Mouse (Mus musculus): ENCODE measurements around the gene Rnft2.
A peak's percentile ranks its signal among the peaks of the same experiment; 100 is the strongest.

The Rnft2 gene

DNA sequence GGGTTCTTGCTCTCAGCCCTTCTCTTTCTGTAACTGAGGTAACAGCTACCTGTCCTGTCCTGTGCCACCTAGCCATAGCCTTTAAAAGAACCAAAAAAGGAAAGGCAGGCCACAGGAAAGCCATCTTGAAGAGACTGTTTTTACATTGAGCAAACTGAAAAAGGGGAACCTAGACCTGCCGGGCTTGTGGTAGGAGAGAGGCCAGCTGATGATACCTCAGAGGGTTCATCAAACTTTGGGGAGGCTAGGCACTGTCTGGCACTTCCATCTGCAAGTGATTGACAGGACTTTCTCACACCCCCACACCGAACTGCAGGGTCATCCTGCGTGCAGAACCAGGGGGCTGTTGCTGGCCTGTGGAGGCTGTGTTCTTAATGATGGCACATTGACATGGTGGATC lies 8.6 kb upstream of the Rnft2 start:
- DNase-seq (ENCODE audit: low spot score in 2 of 2): no peak

DNA sequence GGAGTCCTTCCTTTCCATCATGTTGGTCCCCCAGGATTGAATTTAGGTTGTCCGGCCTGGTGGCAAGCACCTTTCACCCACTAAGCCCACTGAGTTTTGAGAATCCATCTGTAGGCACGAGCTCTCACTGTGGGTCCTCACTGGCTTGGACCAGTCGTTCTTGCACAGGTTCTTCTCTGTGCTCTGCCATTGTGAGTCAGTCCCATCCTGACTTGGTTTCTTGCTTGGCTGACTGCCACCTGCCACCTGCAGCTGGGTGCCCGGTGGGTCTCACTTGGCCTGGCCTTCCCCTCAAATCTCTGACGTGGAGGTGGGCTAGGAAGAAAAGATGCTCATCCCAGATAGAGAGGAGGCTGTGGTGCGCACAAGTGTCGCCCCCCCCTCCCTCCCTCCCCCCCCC lies 6.1 kb upstream of the Rnft2 start:
- no peak for DNase-seq (ENCODE audit: low spot score in 2 of 2)

DNA sequence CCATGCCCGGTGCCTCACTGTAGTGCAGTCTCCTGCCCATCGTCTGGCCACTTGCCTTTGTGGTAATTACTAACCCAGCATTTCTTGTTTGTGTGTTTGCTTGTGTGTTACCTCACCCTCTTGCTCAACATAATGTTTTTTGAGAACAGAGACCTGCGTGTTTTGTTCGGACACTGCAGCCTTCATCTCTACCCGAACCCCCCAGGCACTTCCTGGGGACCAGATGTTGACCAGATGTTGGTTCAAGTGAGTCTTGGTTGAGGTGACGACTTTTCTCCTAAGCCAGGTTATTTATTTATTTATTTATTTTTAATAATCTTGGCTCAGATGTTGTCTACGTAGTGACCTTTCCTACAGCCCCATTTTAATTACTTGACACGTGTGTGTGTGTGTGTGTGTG lies 2.5 kb upstream of the Rnft2 start:
- no peak for DNase-seq (ENCODE audit: low spot score in 2 of 2)

DNA sequence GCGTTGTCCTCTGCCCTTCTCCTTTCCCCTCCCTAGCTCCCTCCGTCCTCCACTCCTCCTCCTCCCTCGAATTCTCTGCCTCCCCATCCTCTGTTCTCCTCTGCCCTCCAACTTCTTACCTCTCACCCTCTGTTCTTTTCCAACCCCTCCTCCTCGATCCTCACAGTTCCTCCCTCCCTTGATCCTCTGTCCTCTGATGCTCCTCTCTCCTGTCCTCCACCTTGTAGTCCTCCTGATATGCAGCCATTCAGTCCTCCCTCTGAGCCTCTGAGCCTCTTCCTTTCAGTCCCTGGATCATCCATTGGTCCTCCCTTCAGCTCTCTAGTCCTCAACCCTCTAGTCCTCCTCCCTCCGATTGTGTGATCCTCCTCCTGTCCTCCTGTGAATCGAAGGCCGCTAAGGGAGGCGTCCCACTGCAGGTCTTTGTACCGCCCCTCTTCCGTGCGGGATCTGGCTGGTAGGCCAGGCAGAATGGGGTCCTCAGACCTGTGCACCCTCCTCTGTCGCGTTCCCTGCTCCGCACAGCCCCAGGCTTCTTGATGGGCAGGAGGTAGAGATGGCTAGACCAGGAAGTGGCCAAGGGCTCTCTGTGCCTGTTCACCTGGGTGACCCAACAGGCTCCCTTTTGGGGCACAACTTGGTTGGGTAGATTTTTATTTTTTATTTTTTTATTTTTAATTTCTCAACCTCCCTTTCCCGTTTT lies 841 bp upstream of the Rnft2 start:
- no peak for DNase-seq (ENCODE audit: low spot score in 2 of 2)

DNA sequence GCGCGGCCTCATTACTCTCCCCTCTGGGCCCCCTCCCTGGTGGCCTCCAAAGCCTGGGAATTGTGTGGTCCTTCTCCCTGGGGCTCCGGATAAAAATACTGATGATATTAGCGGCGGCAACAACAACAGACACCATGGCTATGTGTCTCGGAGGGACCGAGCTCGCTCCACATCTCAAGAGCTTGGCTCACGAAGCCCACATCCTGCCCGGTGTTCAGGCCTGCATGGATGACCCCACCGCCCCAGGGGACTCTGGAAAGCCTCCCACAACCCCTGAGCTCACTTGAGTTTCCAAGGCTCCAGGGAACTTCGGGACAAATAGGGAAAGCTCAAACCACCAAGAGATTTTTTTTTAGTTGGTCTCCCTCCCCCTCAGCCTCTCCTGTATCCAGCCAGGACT lies 5.2 kb downstream of the Rnft2 start:
- DNase-seq (ENCODE audit: low spot score in 2 of 2): no peak

DNA sequence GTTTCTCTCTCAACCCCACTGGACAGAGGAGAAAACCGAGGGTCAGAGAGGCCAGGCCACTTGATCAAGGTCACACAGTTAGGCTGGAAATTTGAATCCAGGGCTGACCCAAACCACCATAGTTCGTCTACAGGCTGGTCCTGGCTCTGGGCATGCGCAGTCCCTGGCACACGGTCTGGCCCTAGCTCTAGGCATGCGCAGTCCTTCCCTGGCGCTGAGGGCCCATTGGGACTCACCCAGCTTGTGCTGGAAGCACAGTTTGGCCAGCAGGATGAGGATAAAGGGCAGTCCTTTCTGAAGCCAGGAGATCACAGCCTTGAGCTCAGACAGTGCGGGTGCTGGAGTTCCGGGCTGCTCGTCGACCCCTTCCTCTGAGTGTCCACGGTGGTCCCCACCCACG lies 8.0 kb downstream of the Rnft2 start:
- no peak for DNase-seq (ENCODE audit: low spot score in 2 of 2)

DNA sequence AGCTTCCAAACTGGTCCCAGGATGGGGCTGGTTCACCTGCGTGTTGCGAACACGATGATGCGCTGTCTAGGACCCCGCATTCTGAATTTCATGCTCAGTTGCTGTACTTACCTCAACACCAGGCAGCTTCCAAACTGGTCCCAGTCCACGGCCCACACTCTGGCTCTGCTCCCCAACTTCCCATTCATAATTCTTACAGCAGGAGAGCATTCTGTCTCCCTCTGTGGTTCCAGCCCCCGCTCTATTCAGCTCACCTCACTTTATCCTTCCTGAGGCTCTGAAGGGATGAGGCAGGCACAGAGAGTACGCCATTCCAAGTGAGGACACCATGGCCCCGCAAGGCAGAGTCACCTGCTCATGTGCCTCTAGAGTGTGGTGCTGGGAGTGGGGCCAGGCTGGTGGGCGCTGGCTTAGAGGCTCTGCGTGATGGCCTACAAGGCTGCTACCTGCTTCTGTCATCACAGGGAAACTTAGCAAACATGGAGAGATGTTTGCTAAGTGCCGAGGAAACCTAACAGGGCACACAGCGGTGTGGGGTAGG lies 14.8 kb downstream of the Rnft2 start:
- no peak for DNase-seq (ENCODE audit: low spot score in 2 of 2)

DNA sequence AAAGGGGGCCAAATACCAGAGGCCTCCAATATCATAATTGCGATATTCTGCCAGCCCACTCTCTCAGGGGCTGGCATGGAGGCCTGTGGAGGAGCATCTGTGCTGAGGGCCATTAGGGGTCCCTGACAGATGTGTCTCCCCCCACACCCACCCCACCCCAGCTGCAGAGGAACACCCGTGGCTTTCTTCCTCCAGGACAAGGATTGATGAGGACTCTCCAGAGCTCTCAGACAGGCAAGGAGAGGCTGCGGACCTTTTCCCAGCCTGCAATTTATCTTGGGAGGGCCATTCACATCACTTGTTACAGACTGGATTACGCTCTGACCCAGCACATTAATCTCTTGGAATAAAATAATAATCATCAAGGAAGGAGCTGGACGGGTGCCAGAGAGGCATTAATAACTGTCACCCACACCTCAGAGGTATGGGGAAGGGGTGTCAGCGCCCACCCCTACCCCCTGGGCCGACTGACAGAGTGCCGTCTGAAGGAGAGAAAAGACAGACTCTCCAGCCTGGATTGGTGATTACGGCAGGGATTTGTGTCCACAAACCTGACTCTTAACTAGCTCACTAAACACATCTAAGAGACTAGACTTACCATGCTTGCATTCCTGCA lies 21.7 kb downstream of the Rnft2 start:
- DNase-seq (ENCODE audit: low spot score in 2 of 2): no peak

DNA sequence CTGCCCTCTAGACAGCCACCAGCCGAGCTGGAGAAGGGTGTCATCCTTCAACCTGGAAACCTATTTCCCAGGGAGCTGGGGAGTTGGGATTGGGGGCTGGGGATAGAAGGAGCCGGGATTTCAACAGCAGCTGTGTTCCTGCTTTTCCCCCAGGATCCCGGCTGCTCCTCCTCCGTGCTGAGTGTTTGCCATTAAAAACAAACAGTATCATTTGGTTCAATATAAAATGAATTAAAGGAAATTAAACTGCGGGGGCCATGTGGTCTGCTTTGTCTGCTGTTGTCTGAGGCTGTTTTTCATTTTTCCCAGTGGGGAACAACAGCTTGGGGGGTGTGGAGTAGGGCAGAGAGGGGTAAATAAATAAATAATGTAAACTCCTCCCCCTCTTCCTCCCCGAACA lies 27.5 kb downstream of the Rnft2 start:
- DNase-seq (ENCODE audit: low spot score in 2 of 2): no peak

DNA sequence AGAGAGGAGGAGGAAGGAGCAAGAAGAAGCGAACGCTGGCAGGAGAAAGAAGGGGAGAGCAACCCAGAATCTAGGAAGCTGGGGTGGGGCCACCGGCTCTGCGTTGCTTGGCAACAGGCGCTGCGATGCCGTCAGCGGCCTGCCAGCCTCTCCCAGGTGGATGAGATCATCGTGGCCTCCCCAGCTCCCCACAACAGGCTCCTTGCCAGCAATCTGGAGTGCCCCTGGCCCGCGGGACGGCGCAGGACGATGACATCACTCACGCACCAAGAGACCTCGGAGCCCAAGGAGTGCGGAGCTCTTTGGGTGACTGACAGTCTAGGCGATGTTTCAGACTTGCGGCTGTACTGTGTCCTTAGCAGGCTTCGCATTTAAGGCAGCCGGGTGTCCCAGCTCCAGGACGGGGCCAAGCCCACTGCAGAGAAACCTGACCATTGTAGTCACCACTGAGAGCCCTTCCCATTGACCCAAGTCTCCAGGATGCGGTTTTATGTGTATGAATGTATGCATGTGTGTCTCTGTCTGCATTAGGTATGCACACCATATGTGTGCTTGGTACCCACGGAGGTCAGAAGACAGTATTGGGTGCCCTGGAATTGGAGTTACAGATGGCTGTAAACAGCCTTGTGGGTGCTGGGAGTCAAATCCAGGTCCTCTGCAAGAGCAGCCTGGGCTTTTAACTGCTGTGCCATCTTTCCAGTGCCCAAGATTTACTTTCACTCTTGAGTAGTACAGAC lies 30.3 kb downstream of the Rnft2 start:
- DNase-seq (ENCODE audit: low spot score in 2 of 2): peak; percentile 67 to 83

DNA sequence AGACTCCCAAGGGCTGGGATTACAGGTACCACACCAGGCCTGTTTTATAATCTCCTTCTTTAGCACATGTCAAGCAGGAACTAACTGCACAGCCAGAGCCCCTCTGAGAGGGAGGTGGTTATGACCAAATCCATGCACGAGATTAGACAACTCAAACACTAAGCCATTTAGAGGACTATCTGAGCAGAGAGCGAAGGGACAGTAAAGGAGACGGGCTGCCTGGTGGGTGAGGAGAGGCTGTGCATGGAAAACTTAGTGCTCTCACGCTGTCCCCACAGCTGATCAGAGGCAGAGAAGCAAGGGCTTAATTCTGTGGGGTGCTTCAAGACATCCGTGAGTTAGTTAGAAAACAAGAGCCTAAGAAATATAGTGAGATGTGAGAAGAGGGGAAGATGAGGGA lies 30.9 kb downstream of the Rnft2 start:
- no peak for DNase-seq (ENCODE audit: low spot score in 2 of 2)

DNA sequence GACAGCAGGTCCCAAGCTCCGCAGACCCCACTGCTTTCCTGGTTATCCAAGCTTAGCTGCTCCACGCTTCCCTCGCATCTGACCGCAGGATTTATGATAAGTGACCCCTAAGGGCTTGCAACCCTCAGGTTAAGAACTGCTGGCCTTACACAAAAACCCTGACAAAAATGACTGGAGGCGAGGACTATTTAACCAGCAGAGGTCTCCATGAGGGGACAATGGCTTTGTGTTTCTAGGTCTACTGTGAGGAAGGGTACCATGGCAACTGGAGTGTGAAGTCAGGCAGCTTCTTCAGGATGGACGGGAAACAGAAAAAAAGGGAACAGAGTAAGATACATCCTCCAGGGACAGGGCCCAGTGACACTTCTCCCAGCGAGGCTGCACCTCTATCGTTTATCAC lies 39.1 kb downstream of the Rnft2 start:
- no peak for DNase-seq (ENCODE audit: low spot score in 2 of 2)

DNA sequence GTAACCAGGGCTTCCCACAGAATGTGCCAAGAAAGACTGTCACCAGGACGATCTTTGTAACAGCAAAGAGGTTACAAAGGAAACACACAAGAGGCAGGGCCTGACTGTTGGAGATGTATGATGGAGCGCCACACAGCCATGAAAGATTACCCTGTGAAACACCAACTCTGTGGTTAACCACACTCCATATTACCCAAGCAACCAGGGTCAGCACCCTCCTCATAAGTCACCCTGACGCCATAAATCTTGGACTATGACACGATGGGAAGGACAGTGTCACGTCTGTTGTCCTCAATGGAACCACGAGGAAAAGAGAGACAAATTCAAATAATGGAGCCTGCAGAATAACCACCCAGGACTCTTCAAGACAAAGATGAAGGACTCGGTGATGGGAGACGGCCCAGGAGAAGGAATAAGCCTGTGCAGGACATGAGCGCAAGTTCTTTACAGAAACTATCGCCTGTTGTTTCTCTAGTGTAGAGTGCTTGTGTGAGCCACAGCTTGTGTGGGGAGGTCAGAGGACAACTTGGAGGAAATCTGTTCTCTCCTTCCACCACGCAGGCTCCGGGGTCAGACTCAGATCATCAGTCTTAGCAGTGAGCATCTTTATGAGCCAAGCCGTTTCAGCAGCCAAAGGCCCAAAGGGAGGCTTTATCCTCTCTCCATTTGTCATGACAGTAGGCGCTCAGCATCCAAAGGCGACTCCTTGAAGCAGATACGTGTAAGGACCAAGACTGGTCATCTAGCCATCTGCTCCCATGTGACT lies 40.1 kb downstream of the Rnft2 start:
- no peak for DNase-seq (ENCODE audit: low spot score in 2 of 2)

DNA sequence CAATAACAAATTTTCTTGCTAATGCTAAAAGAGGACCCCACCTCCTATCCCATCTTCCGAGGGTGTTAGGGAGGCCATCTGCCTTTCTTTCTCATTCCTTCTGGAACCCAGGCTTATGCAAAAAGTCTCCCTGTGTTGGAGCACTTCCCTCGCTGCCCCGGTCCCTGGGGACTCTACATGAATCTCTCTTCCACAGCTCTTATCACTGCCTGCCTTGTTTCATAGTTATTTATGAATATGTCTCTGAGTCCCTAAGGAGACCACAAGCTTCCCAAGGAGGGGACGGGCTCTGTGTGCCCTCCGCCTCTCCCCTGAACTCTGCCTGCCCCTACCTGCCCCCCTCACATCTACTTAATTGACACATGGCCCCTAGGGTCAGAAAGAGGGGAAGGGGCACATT lies 45.2 kb downstream of the Rnft2 start:
- DNase-seq (ENCODE audit: low spot score in 2 of 2): no peak

DNA sequence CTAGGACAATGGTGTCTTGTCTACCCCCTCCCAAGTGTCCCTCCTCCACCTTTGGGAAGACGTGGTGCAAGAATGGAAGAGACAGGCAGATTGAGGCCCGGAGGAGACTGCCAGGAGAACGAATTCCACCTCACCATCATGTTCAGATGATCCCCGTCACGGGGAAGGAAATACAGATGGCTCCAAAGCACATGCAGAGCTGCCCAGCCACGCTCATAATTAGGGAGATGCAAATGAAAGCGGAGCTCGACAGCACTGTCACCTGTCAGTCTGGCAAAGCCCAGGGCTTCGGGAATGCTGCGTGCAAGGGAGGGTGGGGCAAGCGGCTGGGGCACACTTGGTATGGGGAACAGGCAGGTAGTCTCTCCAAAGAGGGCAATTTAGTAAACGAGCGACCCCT lies 47.5 kb downstream of the Rnft2 start:
- DNase-seq (ENCODE audit: low spot score in 2 of 2): no peak

DNA sequence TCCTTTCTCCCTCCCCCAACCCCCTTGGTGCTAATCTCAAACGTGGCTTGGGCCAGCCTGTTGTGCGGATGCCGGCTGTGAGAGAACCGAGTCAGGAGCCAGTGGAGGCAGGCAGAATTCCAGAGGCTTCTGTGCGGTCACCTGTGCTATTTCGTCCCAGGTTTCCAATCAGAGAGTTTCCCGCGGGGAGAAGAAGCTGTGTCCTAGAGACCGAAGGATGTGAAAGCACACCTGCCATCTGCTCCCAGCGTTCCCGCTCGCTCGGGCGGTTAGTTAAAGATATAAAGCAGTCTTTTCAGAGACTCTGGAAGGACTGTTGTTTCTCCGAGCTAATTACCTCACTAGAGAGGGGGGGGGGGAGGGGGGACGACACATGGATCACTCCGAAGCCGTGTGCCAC lies 52.7 kb downstream of the Rnft2 start:
- no peak for DNase-seq (ENCODE audit: low spot score in 2 of 2)

DNA sequence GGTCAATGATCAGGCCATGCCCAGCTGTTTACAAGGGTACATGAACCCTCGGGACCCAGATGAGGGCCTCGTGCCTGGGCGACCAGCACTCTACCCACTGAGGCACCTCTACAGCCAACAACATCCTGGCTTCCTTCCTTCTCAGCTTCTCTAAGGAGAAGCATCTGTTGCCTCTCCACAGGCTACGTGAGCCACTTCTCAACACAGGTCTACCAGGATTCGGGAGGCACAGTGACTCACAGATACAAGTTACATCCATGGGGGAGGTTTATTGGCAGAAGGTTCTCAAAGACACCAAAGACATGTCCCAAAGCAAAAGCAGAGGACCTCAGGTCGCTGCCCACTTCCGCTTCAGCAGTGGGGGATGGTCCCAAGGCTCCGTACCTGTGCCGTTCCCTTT lies 54.4 kb downstream of the Rnft2 start:
- DNase-seq (ENCODE audit: low spot score in 2 of 2): no peak

DNA sequence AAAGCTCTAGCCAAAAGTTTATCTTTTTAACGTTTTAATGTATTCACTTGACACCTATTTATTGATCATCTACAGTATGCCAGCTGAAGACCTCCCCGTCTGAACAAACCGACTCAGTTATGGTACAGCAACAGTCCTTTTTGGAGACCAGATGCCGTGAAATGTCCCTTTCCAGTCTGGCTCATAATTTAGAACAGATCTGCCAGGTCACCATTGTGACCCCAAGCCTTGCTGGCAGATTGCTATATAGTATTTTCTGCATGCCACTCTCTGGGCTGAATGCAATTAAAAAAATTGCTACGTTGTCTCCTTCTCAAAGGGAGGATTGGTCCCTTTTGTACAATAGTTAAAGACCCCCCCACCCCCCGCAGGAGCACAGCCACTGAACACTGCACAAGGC lies 56.6 kb downstream of the Rnft2 start:
- DNase-seq (ENCODE audit: low spot score in 2 of 2): no peak

DNA sequence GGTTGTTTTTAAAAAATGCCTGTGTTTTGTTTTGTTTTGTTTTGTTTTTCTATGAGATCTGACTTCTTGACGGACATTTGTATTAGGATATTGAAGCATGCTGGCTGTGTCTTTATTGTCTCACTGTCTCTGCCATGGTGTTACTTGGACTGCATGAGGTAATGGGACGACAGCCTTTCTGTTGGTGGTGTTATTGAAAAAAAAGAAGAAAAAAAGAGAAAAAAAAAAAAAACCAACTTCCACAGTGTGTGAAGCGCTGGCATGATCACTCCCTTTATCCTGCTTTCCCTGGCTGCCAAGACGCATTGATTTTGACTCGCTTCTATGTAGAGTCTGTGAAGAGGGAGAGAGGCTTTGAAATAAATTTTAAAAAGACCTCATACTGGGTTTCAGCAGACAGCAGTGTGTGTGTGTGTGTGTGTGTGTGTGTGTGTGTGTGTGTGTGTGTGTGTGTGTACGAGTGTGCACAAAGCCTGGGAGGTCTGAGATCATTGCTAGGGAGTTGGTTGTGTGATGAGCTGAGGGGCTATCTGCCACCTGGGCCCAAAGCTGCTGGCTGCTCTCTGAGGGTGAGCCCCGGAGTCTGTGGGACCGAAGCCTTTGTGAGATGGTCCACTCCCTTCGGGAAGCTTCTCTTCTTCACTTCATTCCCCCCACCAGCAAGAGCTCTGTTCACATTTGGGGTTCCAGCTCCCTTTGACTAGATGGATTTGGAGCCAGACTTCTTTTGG lies 57.8 kb downstream of the Rnft2 start:
- no peak for DNase-seq (ENCODE audit: low spot score in 2 of 2)

DNA sequence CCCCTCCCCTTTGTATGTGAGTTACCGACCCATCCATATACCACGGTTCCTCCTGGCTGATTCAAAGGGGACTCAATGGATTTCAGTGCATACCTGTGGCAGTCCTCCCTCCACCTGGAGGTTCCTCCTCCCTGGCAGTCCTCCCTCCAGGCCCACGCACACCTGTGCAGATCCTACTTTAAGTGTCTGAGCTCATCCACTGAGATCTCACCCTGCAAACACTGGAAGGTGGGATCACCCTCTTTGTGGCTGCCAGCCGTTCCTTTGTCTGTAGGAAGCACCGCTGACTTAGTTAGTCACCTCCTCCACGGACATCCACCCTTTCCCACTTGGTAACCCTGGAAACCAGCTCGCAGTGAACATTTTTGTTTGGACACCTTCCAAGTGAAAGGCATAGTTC lies 67.3 kb downstream of the Rnft2 start:
- no peak for DNase-seq (ENCODE audit: low spot score in 2 of 2)

DNA sequence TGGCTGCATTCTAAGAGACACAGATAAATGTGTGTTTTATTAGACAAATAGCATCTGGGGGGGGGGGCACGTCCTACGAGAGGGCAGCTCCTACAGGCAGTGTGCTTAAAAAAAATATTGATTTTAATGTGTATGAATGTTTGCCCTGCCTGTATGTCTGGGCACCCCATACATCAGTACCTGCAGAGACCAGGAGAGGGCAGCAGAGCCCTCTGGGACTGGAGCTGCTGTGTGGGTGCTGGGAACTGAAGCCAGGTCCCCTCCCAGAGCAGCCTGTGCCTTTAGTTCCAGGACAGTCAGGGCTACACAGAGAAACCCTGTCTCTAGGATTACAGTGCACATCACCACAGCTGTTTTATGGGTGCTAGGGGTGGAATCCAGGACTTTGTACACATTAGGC lies 69.8 kb downstream of the Rnft2 start:
- DNase-seq (ENCODE audit: low spot score in 2 of 2): no peak
